Mouse (Mus musculus): ENCODE data around the gene Adcy4. TPM values are rescaled to one million over a fixed set of nuclear protein-coding genes. Genes with fewer than 3 reads are reported as not detected.

Adcy4 gene
- total and polyA plus RNA-seq, 2 experiments: 2.4 to 4.5 TPM

DNA sequence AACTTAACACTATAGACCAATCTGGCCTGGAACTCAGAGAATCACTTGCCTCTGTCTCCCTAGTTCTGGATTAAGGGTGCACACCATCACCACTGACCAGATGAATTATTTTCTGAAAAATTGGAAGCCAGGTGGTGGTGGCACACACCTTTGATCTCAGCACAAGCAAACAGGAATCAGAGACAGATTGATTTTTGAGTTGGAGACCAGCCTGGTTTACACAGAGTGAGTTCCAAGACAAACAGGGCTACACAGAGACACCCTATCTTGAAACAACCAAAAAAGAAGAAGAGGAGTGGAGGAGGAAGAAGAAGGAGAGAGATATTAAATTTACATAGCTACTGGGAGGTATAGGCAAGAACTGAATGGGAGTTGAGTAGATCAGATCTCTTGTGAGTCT lies 57.6 kb downstream of the Adcy4 start:
- H3K4me3 ChIP-seq (ENCODE audit: insufficient read depth, low read depth, low read length): no peak overlapping the region
- H3K9ac ChIP-seq (ENCODE audit: low read depth, low read length): no peak overlapping the region
- TF ChIP-seq CTCF (IDR thresholded peaks at IDR 0.05; ENCODE audit: low read depth, low read length): no peak
- no peak for TF ChIP-seq POLR2A (IDR thresholded peaks at IDR 0.05; ENCODE audit: extremely low read depth, insufficient read depth, low read length)
- peak overlapping the region; percentile 65 for H3K27ac ChIP-seq (replicated peaks; ENCODE audit: insufficient read depth, low read depth, low read length)
- peaks cover 25% of the 10 kb centered on the region for H3K4me1 ChIP-seq (ENCODE audit: control insufficient read depth, insufficient read depth, low read length)
- DNase-seq (ENCODE audit: extremely low read depth, low read depth, low spot score): peak; percentile 96
- no peaks in the 10 kb centered on the region for H3K79me2 ChIP-seq (ENCODE audit: control insufficient read depth, insufficient read depth, low read length)
- H3K27me3 ChIP-seq (ENCODE audit: control insufficient read depth, insufficient read depth, low read length): no peaks in the 10 kb centered on the region
- no peaks in the 10 kb centered on the region for H3K36me3 ChIP-seq (ENCODE audit: control insufficient read depth, insufficient read depth, low read length)

DNA sequence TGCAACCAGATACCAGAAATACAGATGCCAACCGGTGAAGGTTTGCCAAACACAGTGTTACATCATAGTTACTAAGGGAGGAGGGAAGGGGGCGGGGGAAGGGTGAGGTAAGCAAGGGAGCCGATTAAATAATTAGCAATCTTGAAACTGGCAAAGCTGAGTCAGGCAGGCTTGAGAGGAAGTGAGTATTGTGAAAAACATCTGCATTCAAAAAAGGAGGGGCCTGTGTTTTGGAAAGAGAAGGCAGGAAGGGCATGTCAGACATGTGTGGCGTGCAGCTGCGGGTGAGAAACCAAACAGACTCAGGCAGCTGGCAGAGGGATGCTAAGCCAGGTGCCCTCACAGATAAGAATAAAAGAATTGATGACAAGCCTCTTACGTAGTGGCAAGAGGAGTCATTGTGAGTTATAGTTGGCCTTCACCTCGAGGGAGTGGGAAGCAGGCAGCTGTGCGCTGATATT lies 59.5 kb downstream of the Adcy4 start:
- Histone ChIP-seq H3K79me2 (ENCODE audit: control insufficient read depth, insufficient read depth, low read length) (no peaks in the 10 kb centered on the region), H3K4me1 (ENCODE audit: control insufficient read depth, insufficient read depth, low read length) (peaks cover 30% of the 10 kb centered on the region), H3K36me3 (ENCODE audit: control insufficient read depth, insufficient read depth, low read length) (no peaks in the 10 kb centered on the region), H3K9ac (ENCODE audit: low read depth, low read length) (no peak overlapping the region), H3K27me3 (ENCODE audit: control insufficient read depth, insufficient read depth, low read length) (no peaks in the 10 kb centered on the region), H3K27ac (replicated peaks; ENCODE audit: insufficient read depth, low read depth, low read length) (peak overlapping the region; percentile 53), H3K4me3 (ENCODE audit: insufficient read depth, low read depth, low read length) (no peak overlapping the region)
- DNase-seq (ENCODE audit: extremely low read depth, low read depth, low spot score): peak; percentile 96
- WGBS: 2% methylated on average over 8 of the region's 8 CpGs
- no peak for TF ChIP-seq POLR2A (IDR thresholded peaks at IDR 0.05; ENCODE audit: extremely low read depth, insufficient read depth, low read length)
- TF ChIP-seq CTCF (IDR thresholded peaks at IDR 0.05; ENCODE audit: low read depth, low read length): no peak

DNA sequence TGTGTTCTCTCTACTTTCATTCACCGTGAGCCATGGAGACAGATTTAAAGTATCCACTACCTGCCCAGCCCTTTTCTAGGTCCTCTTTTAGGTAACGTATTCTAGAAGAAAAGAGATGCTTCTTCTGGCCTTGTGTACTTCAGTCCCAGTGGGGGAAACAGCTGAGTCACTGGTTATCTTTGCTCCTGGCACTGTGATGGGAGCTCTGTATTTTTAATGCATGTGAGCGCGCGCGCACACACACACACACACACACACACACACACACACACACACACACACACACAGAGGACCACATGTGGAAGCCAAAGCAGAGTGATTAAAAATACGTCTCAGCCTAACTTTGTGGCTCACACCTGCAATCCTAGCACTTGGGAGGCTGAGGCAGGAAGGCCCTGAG lies 60.5 kb downstream of the Adcy4 start:
- WGBS: 88% methylated on average over 7 of the region's 7 CpGs

DNA sequence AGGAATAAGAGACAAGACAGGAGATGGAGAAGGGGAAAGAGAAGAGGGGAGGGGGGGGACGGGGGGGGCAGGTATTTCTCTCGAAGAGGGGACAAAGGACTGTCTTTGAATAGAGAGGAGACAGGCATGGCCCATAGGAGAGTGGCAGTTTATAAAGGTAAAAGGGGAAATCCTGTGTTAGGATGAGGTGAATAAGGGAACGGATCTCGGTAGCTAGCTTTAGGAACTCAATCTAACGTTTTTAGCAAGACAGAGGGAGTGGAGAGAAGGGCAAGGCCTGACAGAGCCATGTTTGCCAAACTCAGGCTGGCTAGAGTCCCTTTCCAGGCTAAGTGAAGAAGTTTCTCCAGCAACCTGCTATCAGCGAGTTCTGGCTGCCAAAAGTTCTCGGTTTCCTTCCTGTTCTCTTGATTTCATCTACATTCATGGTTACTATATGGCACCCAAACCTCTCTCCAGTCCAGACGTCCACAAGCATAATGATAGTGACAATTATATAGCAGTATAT lies 61.4 kb downstream of the Adcy4 start:
- peak overlapping the region; percentile 57 for H3K9ac ChIP-seq (ENCODE audit: low read depth, low read length)
- H3K27ac ChIP-seq (replicated peaks; ENCODE audit: insufficient read depth, low read depth, low read length): peak overlapping the region; percentile 72
- peak; percentile 67 for DNase-seq (ENCODE audit: extremely low read depth, low read depth, low spot score)
- H3K36me3 ChIP-seq (ENCODE audit: control insufficient read depth, insufficient read depth, low read length): peaks cover 3% of the 10 kb centered on the region; the same call in 1 of the 2 replicates
- WGBS: 25% methylated on average over 8 of the region's 8 CpGs
- H3K79me2 ChIP-seq (ENCODE audit: control insufficient read depth, insufficient read depth, low read length): no peaks in the 10 kb centered on the region
- TF ChIP-seq POLR2A (IDR thresholded peaks at IDR 0.05; ENCODE audit: extremely low read depth, insufficient read depth, low read length) (no peak), CTCF (IDR thresholded peaks at IDR 0.05; ENCODE audit: low read depth, low read length) (no peak)
- 0 out of 2 replicates have a peak overlapping the region, but pooled peaks have one; percentile 94 for H3K4me3 ChIP-seq (ENCODE audit: insufficient read depth, low read depth, low read length)
- no peaks in the 10 kb centered on the region for H3K27me3 ChIP-seq (ENCODE audit: control insufficient read depth, insufficient read depth, low read length)
- peaks cover 30% of the 10 kb centered on the region for H3K4me1 ChIP-seq (ENCODE audit: control insufficient read depth, insufficient read depth, low read length)

More for the DNA sequence above, 60.5 kb downstream of the Adcy4 start:
- Histone ChIP-seq H3K27ac (replicated peaks; ENCODE audit: insufficient read depth, low read depth, low read length) (peak overlapping the region; percentile 35), H3K4me3 (ENCODE audit: insufficient read depth, low read depth, low read length) (no peak overlapping the region), H3K36me3 (ENCODE audit: control insufficient read depth, insufficient read depth, low read length) (no peaks in the 10 kb centered on the region), H3K4me1 (ENCODE audit: control insufficient read depth, insufficient read depth, low read length) (peaks cover 30% of the 10 kb centered on the region), H3K9ac (ENCODE audit: low read depth, low read length) (no peak overlapping the region), H3K27me3 (ENCODE audit: control insufficient read depth, insufficient read depth, low read length) (no peaks in the 10 kb centered on the region), H3K79me2 (ENCODE audit: control insufficient read depth, insufficient read depth, low read length) (no peaks in the 10 kb centered on the region)
- DNase-seq (ENCODE audit: extremely low read depth, low read depth, low spot score): no peak
- no peak for TF ChIP-seq POLR2A (IDR thresholded peaks at IDR 0.05; ENCODE audit: extremely low read depth, insufficient read depth, low read length)
- no peak for TF ChIP-seq CTCF (IDR thresholded peaks at IDR 0.05; ENCODE audit: low read depth, low read length)

DNA sequence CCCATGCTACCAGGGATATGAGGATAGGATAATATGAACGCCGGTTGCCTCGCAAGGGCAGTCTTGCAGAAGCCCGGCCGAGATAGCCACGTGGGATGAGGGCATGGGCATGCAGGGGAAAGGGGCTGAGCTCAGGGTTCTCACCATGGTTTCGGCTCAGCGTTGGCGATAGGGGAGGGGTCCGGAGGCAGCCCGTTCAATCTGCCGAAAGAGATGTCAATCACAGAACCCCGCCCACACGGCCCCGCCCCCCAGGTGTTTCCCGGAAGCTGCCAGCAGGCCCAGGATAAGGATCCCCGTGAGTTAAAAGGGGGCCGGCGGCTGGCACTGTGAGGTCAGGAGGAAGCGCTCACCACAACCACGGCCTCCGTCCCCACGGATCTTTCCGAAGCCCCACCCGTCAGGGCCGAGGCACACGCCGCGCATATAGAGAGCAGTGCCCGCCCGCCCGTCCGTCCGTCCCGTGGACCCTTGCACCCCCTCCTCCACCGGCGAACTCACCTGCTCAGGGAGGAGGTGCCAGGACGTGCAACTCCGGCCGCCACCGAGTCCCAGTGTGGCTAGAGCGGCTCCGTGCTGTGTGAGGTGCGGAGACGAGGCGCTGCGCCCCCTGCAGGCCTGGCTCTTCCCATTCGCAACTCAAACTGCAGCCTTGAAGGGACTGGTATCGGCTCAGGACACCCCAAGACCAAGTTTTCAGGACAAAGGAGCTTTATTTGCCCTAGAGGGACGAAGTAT lies 62.0 kb downstream of the Adcy4 start, which contains the start of gene Rabggta:
TSS of gene Rabggta (minus strand) at position 564 of the 738 bp plus-strand sequence.
- H3K27ac ChIP-seq (replicated peaks; ENCODE audit: insufficient read depth, low read depth, low read length): peak within 1 kb of the TSS; percentile 96
- H3K4me3 ChIP-seq (ENCODE audit: insufficient read depth, low read depth, low read length): peak within 1 kb of the TSS; percentile 94
- peak; percentile 90 for DNase-seq (ENCODE audit: extremely low read depth, low read depth, low spot score)
- H3K36me3 ChIP-seq (ENCODE audit: control insufficient read depth, insufficient read depth, low read length): peaks cover 3% of the 10 kb centered on the region; the same call in 1 of the 2 replicates
- H3K79me2 ChIP-seq (ENCODE audit: control insufficient read depth, insufficient read depth, low read length): no peaks in the 10 kb centered on the region
- H3K9ac ChIP-seq (ENCODE audit: low read depth, low read length): peak within 1 kb of the TSS; percentile 97
- 0 out of 2 replicates have a peak, but pooled peaks have one; percentile 45 for TF ChIP-seq POLR2A (IDR thresholded peaks at IDR 0.05; ENCODE audit: extremely low read depth, insufficient read depth, low read length)
- peak; percentile 95 for TF ChIP-seq CTCF (IDR thresholded peaks at IDR 0.05; ENCODE audit: low read depth, low read length)
- H3K4me1 ChIP-seq (ENCODE audit: control insufficient read depth, insufficient read depth, low read length): peaks cover 26% of the 10 kb centered on the region
- no peaks in the 10 kb centered on the region for H3K27me3 ChIP-seq (ENCODE audit: control insufficient read depth, insufficient read depth, low read length)
- WGBS: under 1% methylated on average over 50 of the region's 50 CpGs

All from liver, adult 2 months (tissue).